In the genomic region with DNA sequence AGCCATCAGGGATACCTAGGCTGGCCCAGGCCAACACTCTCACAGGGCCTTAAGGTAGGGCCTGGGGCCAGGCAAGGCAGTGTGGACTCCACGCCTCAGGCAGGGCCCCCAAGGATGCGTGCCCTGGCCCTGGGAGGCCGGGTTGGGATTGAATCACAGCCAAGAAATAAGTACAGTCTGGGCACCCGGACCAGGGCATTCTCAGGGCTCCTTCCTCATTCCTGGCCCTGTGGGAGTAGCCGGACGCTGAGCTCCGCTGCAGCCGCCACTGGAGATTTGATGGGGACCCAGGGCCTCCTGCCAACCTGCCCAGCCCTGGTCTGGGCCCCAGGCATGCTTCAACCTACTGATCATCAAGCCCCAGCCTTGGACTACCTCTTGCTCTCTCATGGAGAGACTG, we compare ENCODE assay signal across 14 mouse cellular contexts. TPM values are rescaled to one million over a fixed set of nuclear protein-coding genes. Genes with fewer than 3 reads are reported as not detected.
DNase-seq lines count a peak whose midpoint lies in the region; ATAC-seq lines count a peak whose summit lies in the region.
"Had no signal": no experiment of that assay in that cellular context is flagged by ENCODE, and none has a peak within 500 bp of the region (broad histone marks: within the 10 kb centered on the region; RNA-seq: fewer than 3 reads in every experiment).

No protein-coding gene starts in this region.

- DNase-seq in heart, embryonic 10.5 days (ENCODE audit: low spot score): no peak
- no peak for DNase-seq in heart, postnatal 14 days
- DNase-seq in Muller cell, postnatal 12 days (ENCODE audit: inconsistent ontology term): peak; percentile 48
- peak; percentile 41 for DNase-seq in lung, postnatal 10 days
- DNase-seq in cerebellum, postnatal 14 days: no peak
- no peak for DNase-seq in cerebellum, adult 8-10 months
- no peak for DNase-seq in spleen, adult 18-20 months
- DNase-seq: heart, adult 18-20 months; thymus, postnatal 14 days had no signal

- H3K9me3 ChIP-seq in heart, embryonic 10.5 days: no peaks in the 10 kb centered on the region
- no peaks in the 10 kb centered on the region for H3K9me3 ChIP-seq in kidney, embryonic 16.5 days (ENCODE audit: low read length)
- H3K9me3 ChIP-seq: midbrain, embryonic 12.5 days had no signal

- H3K4me2 ChIP-seq in kidney, embryonic 16.5 days (replicated peaks; ENCODE audit: low read depth, low read length): no peak overlapping the region
- H3K4me2 ChIP-seq: midbrain, embryonic 12.5 days had no signal

- intact Hi-C loops in heart, postnatal 14 days (cut with DNase I): no loop called here

- H3K27ac ChIP-seq in heart, embryonic 10.5 days: 0 out of 2 replicates have a peak overlapping the region, but pooled peaks have one; percentile 10
- peak overlapping the region; percentile 54 for H3K27ac ChIP-seq in kidney, embryonic 16.5 days (ENCODE audit: low read length)
- H3K27ac ChIP-seq: hindbrain, postnatal 0 days; midbrain, embryonic 12.5 days had no signal

- H3K4me3 ChIP-seq in heart, embryonic 10.5 days: no peak overlapping the region
- H3K4me3 ChIP-seq in kidney, embryonic 16.5 days (ENCODE audit: low read length): no peak overlapping the region
- H3K4me3 ChIP-seq: midbrain, embryonic 12.5 days had no signal

- peaks cover 26% of the 10 kb centered on the region for H3K4me1 ChIP-seq in heart, embryonic 10.5 days
- H3K4me1 ChIP-seq in kidney, embryonic 16.5 days (ENCODE audit: insufficient read depth, low read length): peaks cover 47% of the 10 kb centered on the region
- H3K4me1 ChIP-seq: midbrain, embryonic 12.5 days had no signal

- H3K36me3 ChIP-seq in heart, embryonic 10.5 days: no peaks in the 10 kb centered on the region
- no peaks in the 10 kb centered on the region for H3K36me3 ChIP-seq in kidney, embryonic 16.5 days (ENCODE audit: insufficient read depth, low read length)

- peak; percentile 25 for ATAC-seq in kidney, embryonic 16.5 days (ENCODE audit: low FRiP score, low TSS enrichment)
- ATAC-seq: hindbrain, postnatal 0 days had no signal

- no peak overlapping the region; the same call in 1 of the 2 replicates for H3K9ac ChIP-seq in kidney, embryonic 16.5 days (replicated peaks; ENCODE audit: low read length)
- H3K9ac ChIP-seq: midbrain, embryonic 12.5 days had no signal

- peaks cover 86% of the 10 kb centered on the region for H3K27me3 ChIP-seq in heart, embryonic 10.5 days (ENCODE audit: insufficient read depth, poor library complexity, severe bottlenecking)
- H3K27me3 ChIP-seq in kidney, embryonic 16.5 days (ENCODE audit: insufficient read depth, low read length): no peaks in the 10 kb centered on the region

- WGBS in heart, embryonic 10.5 days: 72% methylated on average over 8 of the region's 8 CpGs
- 25% methylated on average over 8 of the region's 8 CpGs for WGBS in kidney, embryonic 16.5 days

RNA-seq across cellular contexts. Expression of a gene that starts 31.2 kb away (rescaled TPM):
- not detected in 2 replicates for polyA plus RNA-seq in heart, embryonic 10.5 days (2016; fragmentation: Nextera tagmentation; extraction: Ambion mirVana)
- not detected for total RNA-seq in heart, postnatal 14 days (2021)
- not detected in 2 replicates for polyA plus RNA-seq in kidney, embryonic 16.5 days (2015; fragmentation: Nextera tagmentation; extraction: Ambion mirVana)
- total RNA-seq: heart, adult 18-20 months; hindbrain, postnatal 0 days; liver, adult 2 months had no signal
- polyA plus RNA-seq: hindbrain, postnatal 0 days; liver, adult 2 months; midbrain, embryonic 12.5 days; neural tube, embryonic 14.5 days had no signal

RNA-seq across cellular contexts. Expression of a gene that starts 48.1 kb away (rescaled TPM):
- 0.97 and 4.3 TPM in 2 replicates for polyA plus RNA-seq in heart, embryonic 10.5 days (2016; fragmentation: Nextera tagmentation; extraction: Ambion mirVana)
- total RNA-seq in heart, postnatal 14 days (2021): under 1 TPM; 0.20 to 0.88 TPM
- 21.2 and 22.5 TPM in 2 replicates for polyA plus RNA-seq in kidney, embryonic 16.5 days (2015; fragmentation: Nextera tagmentation; extraction: Ambion mirVana)

Comparison
In these comparisons a context has a peak if more than half of its experiments do, and no peak if none do; other contexts are left out.
1. DNase-seq: peak in Muller cell, postnatal 12 days (single experiment) and lung, postnatal 10 days (single experiment); none in heart, embryonic 10.5 days (single experiment), heart, postnatal 14 days (0 of 2), cerebellum, postnatal 14 days (0 of 2), cerebellum, adult 8-10 months (single experiment) and spleen, adult 18-20 months (0 of 2).